Mouse (Mus musculus) MEL (cell line): ENCODE results near the gene Plekhg3.

Experiments used
- CTCF ChIP-seq, 3 experiments: IDR thresholded peaks in 2 of 3; conservative IDR thresholded peaks in 1 of 3; 2 replicates each; pipeline ENCODE4 v1.5.1; 2011 to 2012; ENCODE audit warnings: low read length in 3 of 3, low read depth in 2 of 3, mild to moderate bottlenecking in 2 of 3, improper control_type of control experiment in 1 of 3, inconsistent platforms in 1 of 3, mixed read lengths in 1 of 3, moderate library complexity in 1 of 3; ENCODE audit not compliant: control insufficient read depth in 1 of 3, insufficient read depth in 1 of 3, poor library complexity in 1 of 3, severe bottlenecking in 1 of 3
- ZC3H11A ChIP-seq: IDR thresholded peaks from 2 replicates; pipeline ENCODE4 v1.6.1; 2012; ENCODE audit warnings: low read depth, mild to moderate bottlenecking, inconsistent platforms, low read length, improper control_type of control experiment

- TF ChIP-seq ZC3H11A: no peak
- no peak for TF ChIP-seq CTCF (IDR thresholded peaks at IDR 0.05 in 2 of 3, conservative IDR thresholded peaks at IDR 0.05 in 1 of 3; ENCODE audit: control insufficient read depth in 1 of 3, insufficient read depth in 1 of 3, low read depth in 2 of 3, low read length in 3 of 3, poor library complexity in 1 of 3, severe bottlenecking in 1 of 3)
These were observed 31.4 kb upstream of the Plekhg3 start for GRCm38 (mm10) chr12:76499276-76499675.
